Mouse (Mus musculus) T-helper 17 cell (primary cell): ENCODE data around the gene Btbd2.

Experiments
- in situ Hi-C, 2 experiments: fragments of 300-600 bp; cut with MboI, MseI; formaldehyde crosslinking; loops; 1 replicate in 1 of 2; 2 replicates in 1 of 2; pipeline ENCODE4 v1.15.1; 2025; ENCODE audit warnings: high pct_unique_total_duplicates in 2 of 2

Gene Btbd2

GRCm38 (mm10) chr10:80611905-80612304, 45.0 kb downstream of the Btbd2 start:
- in situ Hi-C loops: no loop called here

- in situ Hi-C loops: no loop called here
Observed at GRCm38 (mm10) chr10:80611024-80611423, 45.8 kb downstream of the Btbd2 start.

GRCm38 (mm10) chr10:80610116-80610785, 46.6 kb downstream of the Btbd2 start:
- in situ Hi-C loops: no loop called here

- in situ Hi-C loops: loop anchor here in 1 of 2 experiments (5.0 kb wide), 1 partner anchor 78 kb away; no protein-coding TSS in a partner anchor
Observed at GRCm38 (mm10) chr10:80609269-80609924, 47.5 kb downstream of the Btbd2 start.

- in situ Hi-C loops: loop anchor here in 1 of 2 experiments (5.0 kb wide), 1 partner anchor 79 kb away; no protein-coding TSS in a partner anchor
Observed at GRCm38 (mm10) chr10:80608435-80608834, 48.4 kb downstream of the Btbd2 start.

- in situ Hi-C loops: loop anchor here in 1 of 2 experiments (5.0 kb wide), 1 partner anchor 80 kb away; no protein-coding TSS in a partner anchor
Observed at GRCm38 (mm10) chr10:80606737-80607350, 50.0 kb downstream of the Btbd2 start.

- in situ Hi-C loops: loop anchor here in 1 of 2 experiments (5.0 kb wide), 1 partner anchor 81 kb away; no protein-coding TSS in a partner anchor
Observed at GRCm38 (mm10) chr10:80606306-80606705, 50.6 kb downstream of the Btbd2 start.

GRCm38 (mm10) chr10:80605721-80606120, 51.1 kb downstream of the Btbd2 start, which contains the start of gene Gm49322:
TSS of gene Gm49322 (plus strand) at chr10:80606021.
- in situ Hi-C loops: loop anchor here in 1 of 2 experiments (5.0 kb wide), 1 partner anchor 82 kb away; no protein-coding TSS in a partner anchor

GRCm38 (mm10) chr10:80604988-80605387, 51.9 kb downstream of the Btbd2 start:
- in situ Hi-C loops: loop anchor here in 1 of 2 experiments (5.0 kb wide), 1 partner anchor 82 kb away; no protein-coding TSS in a partner anchor

- in situ Hi-C loops: no loop called here
Observed at GRCm38 (mm10) chr10:80604001-80604509, 52.8 kb downstream of the Btbd2 start.

- in situ Hi-C loops: no loop called here
Observed at GRCm38 (mm10) chr10:80603364-80603763, 53.5 kb downstream of the Btbd2 start.

- in situ Hi-C loops: no loop called here
Observed at GRCm38 (mm10) chr10:80602698-80603325, 54.1 kb downstream of the Btbd2 start, which contains the start of the genes Scamp4 and Adat3. TSS of gene Scamp4 (plus strand) at chr10:80602872. TSS of gene Adat3 (plus strand) at chr10:80602880.

- in situ Hi-C loops: no loop called here
Observed at GRCm38 (mm10) chr10:80596318-80596717, 60.6 kb downstream of the Btbd2 start.
